Mouse (Mus musculus): ENCODE results near the gene Il20.

The Il20 gene

DNA sequence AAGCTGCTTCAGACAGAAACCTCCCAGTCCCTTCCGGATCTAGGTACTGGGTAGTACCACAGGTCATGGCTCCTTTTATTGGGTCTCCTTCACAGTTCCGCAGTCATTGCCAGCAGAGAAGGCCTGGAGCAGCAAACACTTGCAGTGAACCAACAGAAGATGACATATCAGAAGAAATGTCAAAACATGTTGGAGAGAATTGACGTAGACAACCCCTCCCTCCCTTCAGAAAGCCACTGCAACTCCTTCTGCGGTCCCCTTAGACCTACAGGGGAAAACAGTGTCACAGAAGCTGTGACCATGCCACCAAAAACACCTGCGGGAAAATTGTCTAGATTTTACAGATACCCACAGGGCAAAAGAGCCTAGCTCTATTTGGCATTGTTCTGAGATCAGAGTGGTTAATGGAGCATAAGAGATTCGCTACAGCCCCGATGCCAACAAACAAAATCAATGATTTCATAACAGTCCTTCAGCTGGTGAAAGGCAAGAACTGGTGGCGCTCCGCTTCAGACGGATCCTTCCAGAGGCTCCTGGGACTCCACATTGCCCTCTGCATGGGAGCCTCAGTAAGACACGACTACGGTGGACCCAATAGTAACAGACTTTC lies at the start of gene Il20:
Gene Il20 (minus strand): TSS at position 51 of the 610 bp plus-strand sequence.
- no peak for DNase-seq (ENCODE audit: extremely low spot score, low read depth, low spot score)

DNA sequence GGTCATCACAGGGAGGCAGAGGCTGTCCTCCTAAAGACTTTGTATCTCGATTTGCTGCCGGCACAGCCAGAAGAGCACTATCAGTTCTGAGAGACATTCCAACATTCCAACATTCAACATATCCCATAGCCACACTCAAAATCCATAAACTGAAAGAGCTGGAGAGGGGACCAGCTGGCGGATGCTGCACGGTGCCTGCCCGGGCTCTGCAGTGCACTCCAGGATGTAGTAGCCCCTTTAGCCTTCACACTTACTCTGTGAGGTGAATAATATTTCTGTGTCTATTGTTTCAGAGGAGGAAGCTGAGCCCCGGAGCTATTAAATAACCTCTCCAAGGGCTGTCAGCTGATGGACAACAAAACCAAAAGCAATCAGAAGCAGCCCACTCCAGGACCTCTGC lies 35.7 kb upstream of the Il20 start:
- no peak for DNase-seq (ENCODE audit: extremely low spot score, low read depth, low spot score)

DNA sequence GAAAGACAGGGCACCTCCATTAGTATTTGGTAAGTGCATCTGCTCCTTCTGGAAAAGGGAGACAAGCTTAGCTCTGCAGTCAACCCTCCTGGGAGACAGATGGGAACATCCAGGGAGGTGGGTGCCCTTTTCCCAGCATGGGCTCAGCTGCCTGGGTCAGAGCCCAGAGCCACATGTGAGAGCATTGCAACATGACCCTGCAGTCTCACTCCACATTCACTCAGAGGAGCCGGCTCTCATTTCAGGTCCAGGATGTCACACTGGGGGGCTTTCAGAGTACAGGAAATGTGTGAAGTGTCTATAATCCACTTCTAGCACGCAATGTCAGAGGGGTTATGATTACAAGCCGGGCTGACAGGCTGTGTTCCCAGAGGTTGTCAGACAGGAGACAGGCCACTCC lies 30.6 kb upstream of the Il20 start:
- no peak for DNase-seq (ENCODE audit: extremely low spot score, low read depth, low spot score)

DNA sequence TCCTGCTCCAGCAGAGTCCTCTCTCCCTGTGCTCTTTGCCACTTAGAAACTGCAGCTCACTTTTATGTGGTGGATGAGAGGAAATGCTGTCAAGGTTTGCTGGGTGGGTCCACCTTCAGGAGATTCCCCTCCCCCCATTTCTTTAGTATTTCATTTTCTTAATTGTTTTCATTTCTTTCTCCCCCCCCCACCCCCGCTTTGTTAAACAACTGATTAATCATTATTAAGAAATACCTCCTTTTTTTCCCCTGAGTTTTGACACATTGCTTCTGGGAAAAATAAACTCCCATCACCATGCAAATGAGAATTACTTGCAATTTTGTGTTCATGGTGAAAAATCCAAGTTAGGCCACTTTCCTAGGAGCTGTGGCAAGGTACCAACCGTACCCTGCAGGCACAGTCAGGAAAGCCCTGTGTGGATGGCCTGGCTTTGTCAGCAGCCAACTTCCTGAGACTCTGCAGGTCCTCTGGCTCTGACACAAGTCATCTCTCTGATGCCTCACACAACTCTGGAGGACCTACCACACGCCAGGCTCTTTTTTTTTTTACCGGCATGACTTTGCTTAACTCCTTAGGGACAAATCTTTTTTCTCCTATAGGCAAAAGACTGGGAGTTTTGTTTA lies 28.9 kb upstream of the Il20 start, which contains the start of gene Il19:
Gene Il19 (minus strand): TSS at position 51 of the 623 bp plus-strand sequence.
- DNase-seq (ENCODE audit: extremely low spot score, low read depth, low spot score), result no peak

DNA sequence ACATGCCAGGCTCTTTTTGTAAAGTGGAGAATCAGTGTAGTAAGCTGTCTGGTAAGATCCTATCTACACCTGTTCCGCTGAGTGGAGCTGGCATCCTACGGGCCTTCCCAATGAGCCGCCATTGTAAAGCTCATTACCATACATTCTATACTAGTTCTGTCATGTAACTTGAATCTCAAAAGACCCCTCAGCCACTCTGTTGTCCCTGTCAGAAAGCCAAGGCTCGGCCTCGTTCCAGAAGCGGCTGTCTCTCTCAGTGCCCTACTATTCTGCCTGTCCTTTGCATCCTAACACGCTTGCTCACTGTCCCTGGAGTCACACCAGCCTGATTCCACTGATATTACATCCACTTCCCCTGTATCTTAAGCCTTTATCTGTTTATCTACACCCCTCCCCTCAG lies 26.9 kb upstream of the Il20 start:
- no peak for DNase-seq (ENCODE audit: extremely low spot score, low read depth, low spot score)

DNA sequence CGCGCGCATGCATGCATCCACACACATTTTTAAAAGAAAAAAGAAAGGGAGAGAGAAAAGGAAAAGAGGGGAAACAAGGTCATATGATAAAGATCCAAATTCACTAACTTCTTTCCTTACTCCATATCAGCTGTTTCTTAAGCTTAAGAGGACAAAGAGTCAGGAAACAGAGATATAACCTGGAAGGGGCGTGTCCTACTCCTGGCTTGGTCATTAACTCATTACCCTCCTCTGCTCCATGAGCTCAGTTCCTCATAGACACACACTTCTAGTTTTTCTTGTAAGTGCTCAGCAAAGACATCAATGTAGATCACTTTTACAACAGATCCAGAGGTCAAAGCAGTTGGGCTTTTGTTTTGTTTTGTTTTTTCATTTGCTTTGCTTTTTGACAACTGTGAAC lies 25.9 kb upstream of the Il20 start:
- DNase-seq (ENCODE audit: extremely low spot score, low read depth, low spot score), result no peak

DNA sequence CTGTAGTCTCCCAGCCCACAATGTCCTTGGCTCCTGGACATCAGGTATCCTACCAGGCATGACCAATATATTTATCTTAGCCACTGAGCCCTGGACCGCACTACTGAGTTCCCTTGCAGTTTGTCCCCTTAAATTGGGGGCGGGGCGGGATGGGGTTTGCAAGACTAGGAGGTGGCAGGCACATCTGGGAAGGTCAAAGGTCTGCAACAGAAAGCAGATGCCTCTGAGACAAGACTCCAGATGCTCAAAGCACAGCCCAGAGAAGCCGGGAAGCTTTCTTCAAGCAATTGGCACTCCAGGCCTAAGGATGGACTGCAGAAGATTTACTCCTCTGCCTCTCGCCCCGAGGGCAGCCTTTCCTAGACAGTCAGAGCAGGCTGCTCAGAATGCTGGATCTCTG lies 25.1 kb upstream of the Il20 start:
- no peak for DNase-seq (ENCODE audit: extremely low spot score, low read depth, low spot score)

DNA sequence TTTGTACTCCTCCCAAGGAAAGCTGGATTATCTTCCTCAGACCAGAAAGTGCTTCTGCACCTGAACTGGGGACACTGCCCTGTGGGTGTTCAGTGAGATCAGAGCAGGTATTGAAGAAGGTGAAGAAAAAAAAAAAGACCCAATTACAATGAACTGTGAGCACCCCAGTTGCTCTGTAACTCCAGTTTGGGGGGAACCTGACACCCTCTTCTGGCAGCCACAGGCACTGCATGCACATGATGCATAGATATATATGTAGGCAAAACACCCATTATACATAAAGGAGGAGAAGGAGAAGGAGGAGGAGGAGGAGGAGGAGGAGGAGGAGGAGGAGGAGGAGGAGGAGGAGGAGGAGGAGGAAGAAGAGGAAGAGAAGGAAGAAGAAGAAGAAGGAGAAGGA lies 15.2 kb upstream of the Il20 start:
- DNase-seq (ENCODE audit: extremely low spot score, low read depth, low spot score), result no peak

DNA sequence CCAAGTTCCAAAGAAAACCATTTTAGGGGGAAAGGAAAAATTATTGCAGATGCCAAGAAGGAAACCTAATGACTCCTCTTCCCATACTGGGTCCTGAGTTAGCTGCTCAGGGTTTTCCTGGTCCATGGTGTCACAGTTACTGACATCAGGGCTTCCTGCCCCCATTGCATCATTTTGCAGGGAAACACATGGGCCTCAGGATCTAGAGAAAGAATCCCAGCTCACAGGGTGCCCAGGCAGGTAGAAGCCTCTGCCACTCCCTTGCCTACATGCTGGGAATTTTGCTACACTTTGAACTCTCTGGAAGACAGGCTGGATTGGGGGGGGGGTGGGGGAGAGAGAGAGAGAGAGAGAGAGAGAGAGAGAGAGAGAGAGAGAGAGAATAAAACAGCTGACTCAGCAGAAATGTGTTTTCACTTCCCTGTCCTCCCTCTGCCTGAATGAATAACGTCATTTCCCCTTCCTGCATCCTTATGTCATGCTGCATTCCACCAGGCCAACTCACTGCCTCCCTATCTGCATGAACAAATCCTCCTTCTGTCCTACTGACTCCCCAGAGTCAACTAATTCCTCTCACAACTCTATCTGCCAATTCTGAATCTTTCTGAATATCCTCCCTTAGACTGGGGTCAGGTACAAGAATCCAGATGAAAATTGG lies 7.2 kb upstream of the Il20 start:
- no peak for DNase-seq (ENCODE audit: extremely low spot score, low read depth, low spot score)

DNA sequence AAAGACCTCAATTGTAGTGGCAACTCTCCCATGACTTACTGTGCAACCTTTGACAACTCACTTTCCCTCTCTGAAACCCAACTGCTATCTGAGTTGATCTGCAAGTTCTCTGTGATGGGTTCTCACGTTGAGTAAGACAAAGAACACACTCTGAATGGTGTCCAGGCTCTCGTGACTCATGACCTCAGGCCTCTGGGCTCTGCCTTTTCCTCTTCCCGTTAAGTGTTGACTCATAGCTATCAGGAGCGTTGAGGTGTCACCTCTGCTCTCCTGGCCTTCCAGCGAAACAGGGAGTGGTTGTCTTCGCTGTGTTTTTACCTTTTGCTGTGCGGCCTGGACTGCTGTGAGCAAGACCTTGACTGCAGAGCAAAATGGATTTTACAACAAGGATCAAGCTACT lies 8.7 kb downstream of the Il20 start:
- DNase-seq (ENCODE audit: extremely low spot score, low read depth, low spot score), result no peak

DNA sequence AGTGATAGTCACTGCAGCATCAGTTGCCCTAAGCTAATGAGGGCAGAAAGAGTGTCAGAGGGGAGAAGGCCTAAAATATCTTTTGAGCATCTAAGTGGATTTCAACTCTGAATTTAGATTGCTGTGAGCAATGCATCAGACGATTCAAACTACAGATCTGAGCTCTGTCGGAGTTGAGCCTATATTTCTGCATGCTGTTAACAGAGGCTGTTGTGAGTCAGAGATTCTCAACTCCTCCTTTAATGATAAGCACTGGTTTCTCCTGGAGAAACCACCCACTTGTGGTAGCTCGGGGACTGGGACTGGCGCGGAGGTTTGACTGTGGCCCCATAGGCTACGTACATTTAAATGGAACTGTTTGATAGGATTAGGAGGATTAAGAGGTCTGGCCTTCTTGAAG lies 16.8 kb downstream of the Il20 start:
- DNase-seq (ENCODE audit: extremely low spot score, low read depth, low spot score), result no peak

DNA sequence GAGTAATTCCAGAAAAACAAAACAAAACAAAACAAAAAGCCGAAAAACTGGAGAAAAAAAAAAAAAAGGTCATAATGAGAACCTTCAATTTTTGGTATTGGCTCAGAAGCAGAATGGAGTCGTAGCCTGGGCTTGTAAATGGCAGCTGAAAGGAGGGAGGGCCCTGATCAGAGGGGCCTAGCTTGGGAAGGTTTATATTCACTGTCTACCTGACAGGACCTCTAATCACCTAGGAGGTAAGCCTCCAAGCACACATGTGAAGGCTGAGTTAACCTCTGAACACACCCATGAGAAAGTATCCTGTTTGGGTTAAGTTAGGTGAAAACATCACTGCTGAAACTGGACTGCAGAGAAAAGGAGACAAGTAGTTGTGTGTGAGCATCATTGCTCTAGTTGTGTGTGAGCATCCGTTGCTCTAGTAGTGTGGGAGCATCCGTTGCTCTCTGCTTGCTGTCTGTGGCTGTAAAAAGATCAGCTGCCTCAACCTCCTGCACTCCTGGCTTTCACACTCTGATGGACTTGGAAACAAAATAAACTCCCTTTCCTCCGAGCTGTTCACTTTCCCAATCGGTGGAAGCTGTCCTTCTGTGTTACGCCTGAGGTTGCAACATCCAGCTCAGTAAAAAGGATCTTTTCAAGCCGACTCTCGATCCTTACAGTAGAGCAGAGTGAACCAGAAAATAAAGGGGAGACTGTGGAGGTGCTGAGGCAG lies 17.8 kb downstream of the Il20 start:
- no peak for DNase-seq (ENCODE audit: extremely low spot score, low read depth, low spot score)

DNA sequence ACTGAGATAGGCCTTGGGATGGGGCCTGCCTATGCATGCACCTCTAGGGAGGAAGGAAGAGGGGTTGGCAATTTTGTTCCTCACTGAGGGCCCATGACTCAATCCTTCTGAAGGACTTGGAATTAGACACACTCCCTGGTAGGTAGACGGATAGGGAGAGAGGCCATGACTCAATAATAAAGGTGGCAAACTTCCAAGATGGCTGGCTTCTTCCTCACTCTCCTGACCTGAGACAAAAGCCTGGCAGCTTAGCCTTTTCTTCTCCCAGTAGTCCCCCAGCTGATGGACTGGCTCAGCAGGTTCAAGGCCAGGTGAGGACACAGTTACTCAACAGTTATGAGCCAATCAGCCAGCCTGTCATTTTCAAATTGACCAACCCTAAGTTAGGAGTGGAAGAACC lies 18.8 kb downstream of the Il20 start:
- no peak for DNase-seq (ENCODE audit: extremely low spot score, low read depth, low spot score)

DNA sequence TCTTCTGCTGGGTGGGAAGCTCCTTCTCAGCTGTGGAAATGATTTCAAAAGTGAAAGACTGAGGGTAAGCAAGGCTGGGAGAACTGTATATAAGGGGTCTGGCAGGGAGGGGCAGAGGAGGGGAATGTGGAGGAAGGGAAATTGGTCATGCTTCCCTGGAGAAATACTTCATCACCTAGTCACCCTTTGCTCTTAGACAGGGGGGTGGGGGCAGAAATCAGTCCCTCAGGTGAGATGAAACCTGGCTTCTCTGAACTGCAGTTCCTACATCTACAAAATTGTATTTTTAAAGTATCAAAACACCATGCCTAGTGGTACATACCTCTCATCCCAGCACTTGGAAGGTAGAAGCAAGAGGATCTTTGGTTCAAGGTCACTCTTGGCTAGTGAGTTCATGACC lies 23.9 kb downstream of the Il20 start, which contains the start of gene Il24:
Gene Il24 (minus strand): TSS at position 101 of the 400 bp plus-strand sequence.
- no peak for DNase-seq (ENCODE audit: extremely low spot score, low read depth, low spot score)

DNA sequence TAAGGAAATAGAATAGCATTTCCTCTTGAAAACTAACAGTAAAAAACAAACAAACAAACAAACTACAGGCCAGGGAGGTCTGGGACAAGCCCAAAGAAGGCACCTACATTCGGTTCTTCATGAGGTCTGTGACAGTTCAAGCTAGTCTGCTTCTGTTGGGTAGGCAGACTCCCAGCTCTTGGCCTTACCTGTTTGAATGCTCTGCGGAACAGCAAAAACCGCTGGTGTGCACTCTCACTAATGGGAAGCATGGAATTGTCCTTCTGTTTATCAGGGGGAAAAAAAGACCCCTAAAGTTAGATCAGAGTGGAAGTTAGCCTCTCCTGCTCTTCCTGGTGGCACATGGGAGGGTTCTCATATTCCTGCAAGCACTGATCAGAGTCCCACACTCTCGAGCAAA lies 28.1 kb downstream of the Il20 start:
- DNase-seq (ENCODE audit: extremely low spot score, low read depth, low spot score), result no peak

DNA sequence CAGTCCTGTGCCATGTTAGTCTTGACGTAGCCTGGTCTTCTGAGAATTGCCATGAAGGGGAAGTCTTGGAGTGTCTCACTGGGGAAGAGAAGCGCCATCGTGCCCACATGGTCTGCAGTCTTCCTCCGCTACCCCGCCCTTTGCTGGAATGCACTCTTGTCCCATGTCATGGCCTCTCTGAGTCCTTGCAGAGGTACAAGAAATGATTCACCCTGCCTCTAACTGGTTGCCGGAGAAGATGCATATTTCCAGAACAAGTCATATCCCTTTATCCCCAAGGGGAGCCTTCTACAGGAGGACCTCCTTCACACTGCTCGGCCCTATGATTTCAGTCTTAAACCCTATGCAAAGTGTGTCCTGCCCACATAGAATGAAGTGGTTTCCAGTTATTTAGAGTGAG lies 31.3 kb downstream of the Il20 start:
- no peak for DNase-seq (ENCODE audit: extremely low spot score, low read depth, low spot score)

DNA sequence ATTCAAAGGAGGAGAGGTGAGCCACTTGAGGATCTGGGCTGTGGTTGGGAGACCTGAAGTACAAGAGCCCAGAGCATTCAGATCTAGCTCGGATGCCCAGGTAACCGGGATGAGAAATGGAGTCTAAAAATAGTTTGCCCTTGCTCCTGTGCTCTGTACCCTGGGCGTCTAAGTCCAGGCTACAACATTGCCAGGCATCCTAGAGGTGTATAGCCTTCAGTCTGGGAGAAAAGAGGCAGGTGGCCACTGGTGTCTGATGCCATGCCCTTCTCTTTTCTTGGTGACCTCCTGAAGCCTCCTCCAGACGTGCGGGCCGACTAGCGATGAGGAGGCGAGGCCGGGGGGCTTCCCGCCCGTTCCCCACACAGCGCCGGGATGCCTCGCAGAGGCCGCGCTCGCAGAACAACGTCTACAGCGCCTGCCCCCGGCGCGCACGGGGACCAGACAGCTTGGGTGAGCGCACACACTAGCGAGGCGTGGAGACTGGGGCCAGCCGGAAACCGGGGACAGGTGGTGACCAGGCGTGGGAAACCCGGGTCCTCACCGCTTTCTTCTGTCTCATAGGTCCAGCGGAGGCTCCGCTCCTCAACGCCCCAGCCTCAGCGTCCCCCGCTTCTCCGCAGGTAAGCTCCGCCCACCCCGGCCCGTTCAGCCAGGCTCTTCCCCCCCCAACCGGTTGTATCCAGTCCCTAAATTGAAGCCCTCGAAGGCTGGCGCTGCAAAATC lies 33.2 kb downstream of the Il20 start:
- no peak for DNase-seq (ENCODE audit: extremely low spot score, low read depth, low spot score)

DNA sequence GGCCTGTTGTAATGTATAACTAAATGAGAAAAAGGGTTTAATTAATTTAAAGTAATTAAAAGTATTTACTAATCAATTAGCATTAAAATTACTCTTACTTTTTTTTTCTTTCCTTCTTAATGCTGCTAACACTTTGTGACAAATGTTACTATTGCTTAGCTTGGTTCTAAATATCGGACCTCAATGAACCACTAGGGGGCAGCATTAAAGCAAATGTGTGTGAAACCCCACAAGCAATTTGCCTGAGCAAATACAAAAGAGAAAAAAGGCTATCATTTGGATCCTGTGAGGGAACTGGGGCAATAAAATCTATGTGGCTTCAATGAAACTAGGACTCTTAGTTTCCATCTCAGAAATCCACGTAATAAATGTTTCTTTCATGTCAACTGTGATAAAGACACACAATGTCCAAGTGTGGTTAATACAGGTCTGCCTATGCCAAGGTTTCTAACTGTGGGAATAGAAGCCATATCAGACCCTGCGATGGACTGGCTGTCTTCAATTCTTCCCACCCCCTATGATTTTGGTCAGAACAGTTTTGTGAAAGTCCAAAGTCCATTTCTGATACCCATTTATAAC lies 34.2 kb downstream of the Il20 start:
- peak; percentile 69 for DNase-seq (ENCODE audit: extremely low spot score, low read depth, low spot score)

DNA sequence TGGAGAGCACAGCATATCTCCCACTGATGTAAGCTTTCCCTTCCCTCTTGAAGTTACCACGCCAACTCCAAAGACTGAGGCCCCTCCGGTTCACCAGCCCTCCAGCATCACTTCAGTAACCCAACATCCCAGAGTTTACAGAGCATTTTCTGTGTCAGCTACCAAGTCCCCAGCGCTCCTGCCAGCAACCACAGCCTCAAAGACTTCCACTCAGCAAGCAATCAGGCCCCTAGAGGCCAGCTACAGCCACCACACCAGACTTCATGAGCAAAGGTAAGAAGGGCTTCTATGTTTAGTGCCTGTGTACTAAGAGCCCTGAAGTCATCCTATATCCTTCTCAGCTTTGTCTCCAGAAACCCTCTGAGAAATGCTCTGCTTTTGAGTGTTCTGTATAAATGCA lies 35.3 kb downstream of the Il20 start:
- DNase-seq (ENCODE audit: extremely low spot score, low read depth, low spot score), result no peak

DNA sequence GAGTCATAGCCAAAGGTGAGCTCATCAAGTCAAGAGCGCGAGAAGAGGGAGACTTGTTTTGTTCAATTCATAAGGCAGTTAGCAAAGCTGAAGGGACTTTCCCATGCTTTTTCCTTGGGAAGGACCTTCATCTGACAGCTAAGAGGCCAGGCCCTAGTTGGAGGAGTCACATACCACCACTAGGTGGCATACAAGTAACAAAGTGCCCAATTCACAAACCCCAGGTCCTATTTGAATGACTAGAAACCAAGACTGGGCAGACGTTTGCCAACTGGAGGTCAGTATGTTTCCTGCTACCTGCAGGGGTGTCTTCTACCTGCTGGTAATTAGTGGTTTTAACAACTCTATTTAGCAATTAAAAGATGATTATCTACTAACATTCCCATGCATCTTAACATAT lies 36.1 kb downstream of the Il20 start:
- no peak for DNase-seq (ENCODE audit: extremely low spot score, low read depth, low spot score)

DNA sequence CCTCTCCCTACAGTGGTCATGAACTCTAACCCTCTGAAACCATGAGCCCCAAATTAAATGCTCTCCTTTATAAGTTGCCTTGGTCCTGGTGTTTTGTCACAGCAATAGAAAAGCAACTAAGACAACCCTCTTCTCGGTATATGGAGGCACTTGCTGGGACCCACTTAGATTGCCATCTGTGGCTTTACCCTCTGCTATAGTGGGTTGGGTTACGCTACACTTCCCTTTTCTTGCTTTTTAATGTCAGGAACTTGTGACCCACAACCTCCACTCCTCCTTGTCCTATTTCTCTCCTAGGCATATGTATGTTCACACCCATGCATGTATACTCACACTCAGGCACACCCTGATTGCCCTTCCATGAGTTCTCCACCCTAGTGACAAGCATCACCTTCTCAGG lies 38.3 kb downstream of the Il20 start:
- no peak for DNase-seq (ENCODE audit: extremely low spot score, low read depth, low spot score)
